Mouse (Mus musculus) T-helper 2 cell (primary cell): Measurements from ENCODE around the gene Grsf1.

Experiments used
- in situ Hi-C: fragments of 300-600 bp; cut with MboI, MseI; formaldehyde crosslinking; loops from one replicate; pipeline ENCODE4 v1.15.1; 2025; ENCODE audit warnings: high pct_unique_total_duplicates

Gene Grsf1

DNA sequence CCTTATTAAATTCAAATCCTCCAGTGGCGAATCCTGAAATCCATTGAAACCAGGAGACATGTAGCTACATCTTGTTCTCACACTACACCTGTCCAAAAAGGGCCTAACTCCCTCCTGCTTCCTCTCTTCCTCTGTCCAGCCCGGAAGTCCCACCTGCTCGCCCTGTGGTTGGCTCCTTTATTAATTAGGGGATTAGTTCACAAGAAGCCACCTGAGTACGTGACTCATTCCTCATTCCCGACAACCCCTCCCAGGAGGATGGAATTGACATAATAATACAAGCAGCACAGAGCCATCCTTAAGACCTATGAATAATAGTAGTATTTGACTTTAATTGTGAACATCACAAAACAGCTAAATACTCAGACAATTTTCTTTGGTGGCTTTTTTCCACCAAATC lies 41.9 kb downstream of the Grsf1 start:
- in situ Hi-C loops: no loop called here

DNA sequence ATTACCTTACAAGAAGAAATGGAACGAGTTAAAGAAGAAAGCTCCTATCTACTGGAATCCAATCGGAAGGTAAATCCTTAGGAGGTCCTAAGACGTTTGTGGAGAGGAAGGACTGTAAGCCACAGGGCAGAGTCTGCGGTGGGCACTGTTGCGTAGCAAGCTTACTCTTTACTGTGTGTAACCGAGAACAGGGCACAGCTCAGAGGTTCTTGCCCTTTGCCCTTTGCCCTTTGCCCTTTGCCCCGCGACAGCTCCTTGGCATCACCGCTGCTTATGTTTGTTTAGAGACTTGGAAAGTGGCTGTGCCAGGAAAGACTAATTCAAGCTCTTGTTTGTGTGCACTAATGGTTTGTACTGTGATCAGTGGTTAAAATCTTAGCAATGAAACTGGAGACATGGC lies 43.5 kb downstream of the Grsf1 start:
- in situ Hi-C loops: no loop called here

- in situ Hi-C loops: no loop called here
Observed at GRCm38 (mm10) chr5:88631545-88631944, 44.4 kb downstream of the Grsf1 start.

GRCm38 (mm10) chr5:88630883-88631282 lies 45.1 kb downstream of the Grsf1 start:
- in situ Hi-C loops: no loop called here

DNA sequence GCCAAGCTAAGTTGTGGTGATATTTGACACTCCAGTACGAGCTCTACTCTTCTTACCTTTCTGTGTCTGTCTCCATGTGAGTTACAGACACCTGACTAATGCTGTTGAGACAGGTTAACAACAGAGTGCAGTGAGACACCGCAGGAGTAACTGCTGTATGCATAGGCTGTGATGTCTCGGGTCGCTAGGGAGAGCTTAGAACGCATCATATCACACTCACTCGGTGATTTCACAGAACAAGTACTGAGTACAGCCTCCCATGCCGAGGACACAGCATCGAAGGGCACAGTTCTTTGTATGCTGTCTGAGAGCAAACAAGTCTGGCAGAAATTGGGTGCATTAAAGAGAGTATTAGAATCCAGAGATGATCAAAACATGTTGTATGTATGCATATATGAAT lies 46.0 kb downstream of the Grsf1 start:
- in situ Hi-C loops: no loop called here

- in situ Hi-C loops: no loop called here
Observed at GRCm38 (mm10) chr5:88629125-88629524, 46.8 kb downstream of the Grsf1 start.

- in situ Hi-C loops: no loop called here
Observed at GRCm38 (mm10) chr5:88627545-88627944, 48.4 kb downstream of the Grsf1 start.

DNA sequence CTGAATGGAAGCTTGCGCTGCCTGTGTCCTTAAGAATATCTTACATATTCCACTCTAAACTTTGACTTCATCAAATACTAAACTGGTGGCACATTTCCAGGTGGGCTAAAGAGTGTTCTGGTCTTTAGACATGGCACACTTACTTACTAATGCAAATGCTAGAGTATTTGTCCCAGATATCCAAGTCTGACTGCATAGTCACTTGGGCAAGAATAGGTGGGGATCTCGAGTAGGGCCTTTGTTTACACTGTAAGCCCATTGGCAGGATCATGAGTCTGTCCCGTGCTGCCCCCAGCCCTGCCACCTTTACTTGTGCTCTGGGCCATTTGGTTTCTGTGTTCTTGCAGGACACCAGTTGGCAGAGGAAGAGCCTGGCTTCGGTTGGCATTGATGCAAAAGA lies 59.0 kb downstream of the Grsf1 start:
- in situ Hi-C loops: no loop called here

- in situ Hi-C loops: no loop called here
Observed at GRCm38 (mm10) chr5:88614129-88614528, 61.8 kb downstream of the Grsf1 start.
